Mouse (Mus musculus) ovary, adult 10 weeks (tissue): Measurements from ENCODE around the gene Hoxa2. TPM values are rescaled to one million over a fixed set of nuclear protein-coding genes. Genes with fewer than 3 reads are reported as not detected.

Source experiments
- polyA plus RNA-seq: library from polyadenylated mRNA; stranded (reverse); fragments of 350-450 nt; fragmentation: Illumina TruSeq; extraction: RNeasy Lipid Tissue Mini Kit (QIAGEN cat#74804); gene quantifications from one replicate; pipeline ENCODE4 v1.2.3, GENCODE M21; 2014

Hoxa2 gene
- 1.5 TPM for polyA plus RNA-seq

DNA sequence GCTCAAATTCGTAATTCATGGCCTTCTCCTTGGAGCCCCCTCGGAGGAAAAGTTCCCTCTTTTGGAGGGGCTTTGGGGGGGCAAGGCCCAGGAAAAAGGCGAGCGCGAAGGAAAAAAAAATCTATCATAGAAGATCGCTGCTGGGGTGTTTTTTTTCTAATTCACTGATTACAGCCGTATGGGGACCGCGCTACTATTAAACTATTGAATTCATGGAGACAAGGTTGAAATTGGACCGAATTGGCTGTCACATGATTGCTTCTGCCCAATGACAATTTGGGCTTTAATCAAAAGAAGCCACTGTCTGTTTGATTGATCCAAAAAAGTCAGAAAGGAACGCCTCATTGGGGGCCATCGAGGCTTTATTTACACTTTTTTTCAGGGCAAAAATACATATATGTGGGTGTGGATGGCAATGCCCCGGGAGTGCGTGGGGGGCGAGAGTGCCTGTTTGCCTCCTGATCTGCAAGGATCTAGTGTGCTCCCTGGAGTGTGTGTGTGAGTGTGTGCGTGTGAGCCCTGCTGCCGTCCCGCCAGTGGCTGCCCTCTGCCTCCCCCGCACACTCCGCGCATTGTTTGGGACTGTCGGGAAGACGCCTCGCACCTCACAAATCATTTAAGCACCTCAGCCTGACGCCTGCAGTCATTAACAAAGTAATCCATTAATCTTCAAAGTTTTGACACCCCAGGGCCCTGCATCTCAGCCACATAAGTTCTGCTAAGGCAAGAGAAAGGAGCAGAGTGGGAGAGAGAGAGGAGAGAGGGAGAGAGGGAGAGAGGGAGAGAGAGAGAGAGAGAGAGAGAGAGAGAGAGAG is at the start of gene Hoxa2:
Gene Hoxa2, minus strand, starts transcription at position 206 of the 815 bp plus-strand sequence.

GRCm38 (mm10) chr6:52213119-52213986 is 48.7 kb upstream of the Hoxa2 start, which contains the start of the genes Hoxa3 and Gm28308:
Hoxa3 (minus strand) TSS chr6:52213336.
Gm28308 (minus strand) TSS chr6:52213339.

DNA sequence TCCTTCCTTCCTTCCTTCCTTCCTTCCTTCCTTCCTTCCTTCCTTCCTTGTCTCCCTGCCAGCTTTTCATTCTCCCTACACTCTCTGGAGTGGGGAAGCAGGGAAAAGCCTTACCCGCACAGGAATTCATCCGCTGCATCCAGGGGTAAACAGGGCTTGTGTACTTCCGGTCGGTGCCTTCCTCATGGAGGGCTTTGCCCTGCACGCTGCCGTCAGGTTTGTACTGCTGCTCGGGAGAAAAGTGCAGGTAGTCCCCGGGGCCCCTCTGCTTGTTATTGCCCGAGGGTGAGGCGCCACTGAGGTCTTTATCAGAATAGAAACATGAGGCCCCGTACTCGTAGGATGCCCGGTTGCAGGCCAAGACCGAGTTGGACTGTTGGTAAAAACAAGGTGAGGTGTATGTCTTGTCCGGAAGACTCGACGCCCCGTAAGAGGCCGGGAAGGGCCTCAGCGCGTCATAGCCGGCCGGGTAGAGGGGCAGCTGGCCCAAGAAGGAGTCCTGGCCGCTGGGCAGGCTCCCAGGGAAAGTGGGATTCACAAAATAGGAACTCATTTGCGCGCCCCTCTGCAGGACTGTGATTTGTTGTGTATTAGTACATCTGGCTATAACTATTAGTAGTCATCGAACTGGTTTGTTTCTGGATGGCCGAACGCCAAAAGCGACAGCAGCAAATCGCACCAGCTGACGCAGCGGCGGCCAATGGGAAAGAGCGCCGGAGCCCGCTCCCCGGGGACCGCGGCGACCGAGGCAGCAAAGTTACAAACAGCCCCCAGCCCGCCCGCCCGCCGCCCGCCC is 43.6 kb upstream of the Hoxa2 start, which contains the start of gene Hoxa6:
Gene Hoxa6, minus strand, starts transcription at position 651 of the 796 bp plus-strand sequence.

DNA sequence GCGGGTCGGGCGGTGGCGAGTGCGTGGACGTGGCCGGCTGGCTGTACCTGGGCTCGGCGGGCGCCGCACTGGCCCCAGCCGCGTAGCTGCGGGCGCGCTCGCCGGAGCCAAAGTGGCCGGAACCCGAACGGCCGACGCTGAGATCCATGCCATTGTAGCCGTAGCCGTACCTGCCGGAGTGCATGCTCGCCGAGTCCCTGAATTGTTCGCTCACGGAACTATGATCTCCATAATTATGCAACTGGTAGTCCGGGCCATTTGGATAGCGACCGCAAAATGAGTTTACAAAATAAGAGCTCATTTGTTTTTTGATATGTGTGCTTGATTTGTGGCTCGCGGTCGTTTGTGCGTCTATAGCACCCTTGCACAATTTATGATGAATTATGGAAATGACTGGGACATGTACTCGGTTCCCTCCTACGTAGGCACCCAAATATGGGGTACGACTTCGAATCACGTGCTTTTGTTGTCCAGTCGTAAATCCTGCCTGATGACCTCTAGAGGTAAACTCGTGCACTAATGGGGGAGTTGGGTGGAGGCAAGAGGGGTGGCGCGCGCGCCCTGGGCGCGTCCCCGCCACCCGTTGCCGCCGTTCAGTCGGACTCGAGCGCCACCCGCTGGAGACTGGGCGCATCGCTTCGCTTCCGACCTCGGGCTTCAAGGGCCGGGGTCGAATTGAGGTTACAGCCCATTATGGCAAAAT is 39.6 kb upstream of the Hoxa2 start, which contains the start of gene Hoxa5:
Gene Hoxa5, minus strand, starts transcription at position 538 of the 703 bp plus-strand sequence.

DNA sequence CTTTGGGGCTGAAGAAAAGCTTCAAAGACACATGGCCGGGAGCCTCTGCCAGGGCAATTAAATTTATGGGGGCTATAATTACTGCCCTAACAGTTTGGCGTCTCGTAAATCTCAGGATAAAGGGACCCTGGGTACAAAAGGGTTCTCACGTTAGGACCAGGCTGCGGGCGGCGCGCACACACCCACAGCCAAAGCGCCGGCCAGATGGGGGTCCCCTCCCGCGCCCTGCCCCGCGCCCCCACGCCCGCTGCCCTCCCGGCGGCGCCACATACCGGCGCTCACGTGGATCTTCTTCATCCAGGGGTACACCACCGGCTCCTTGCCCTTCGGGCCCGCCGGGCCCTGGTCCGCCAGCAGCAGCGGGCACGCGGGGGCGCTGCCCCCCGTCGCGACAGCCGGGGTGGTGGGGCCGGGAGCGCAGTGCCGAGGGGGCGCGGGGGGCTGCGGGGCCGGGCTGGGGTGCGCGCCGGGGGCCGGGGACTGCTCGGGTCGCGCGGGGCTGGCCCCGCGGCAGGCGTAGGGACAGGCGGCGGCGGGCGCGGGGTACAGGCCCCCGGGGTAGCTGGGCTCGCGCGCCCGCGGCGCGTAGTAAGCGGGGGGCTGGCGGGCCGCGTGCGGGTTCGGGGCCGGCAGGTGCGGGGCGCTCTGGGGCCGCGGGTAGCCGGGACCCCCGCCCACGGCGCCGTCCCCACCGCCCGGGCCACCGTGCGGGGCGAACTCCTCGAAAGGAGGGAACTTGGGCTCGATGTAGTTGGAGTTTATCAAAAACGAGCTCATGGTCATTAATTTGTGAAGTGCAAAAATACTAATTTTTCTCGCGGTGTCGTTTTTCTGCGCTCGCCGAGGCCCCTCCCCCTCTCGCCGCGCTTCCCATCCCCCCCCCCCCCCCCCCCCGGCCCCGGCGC is 26.5 kb upstream of the Hoxa2 start, which contains the start of gene Hoxa4:
Gene Hoxa4, minus strand, starts transcription at position 848 of the 905 bp plus-strand sequence.

GRCm38 (mm10) chr6:52177061-52177735 is 12.6 kb upstream of the Hoxa2 start, which contains the start of gene 5730596B20Rik:
5730596B20Rik (plus strand) TSS chr6:52177498.

DNA sequence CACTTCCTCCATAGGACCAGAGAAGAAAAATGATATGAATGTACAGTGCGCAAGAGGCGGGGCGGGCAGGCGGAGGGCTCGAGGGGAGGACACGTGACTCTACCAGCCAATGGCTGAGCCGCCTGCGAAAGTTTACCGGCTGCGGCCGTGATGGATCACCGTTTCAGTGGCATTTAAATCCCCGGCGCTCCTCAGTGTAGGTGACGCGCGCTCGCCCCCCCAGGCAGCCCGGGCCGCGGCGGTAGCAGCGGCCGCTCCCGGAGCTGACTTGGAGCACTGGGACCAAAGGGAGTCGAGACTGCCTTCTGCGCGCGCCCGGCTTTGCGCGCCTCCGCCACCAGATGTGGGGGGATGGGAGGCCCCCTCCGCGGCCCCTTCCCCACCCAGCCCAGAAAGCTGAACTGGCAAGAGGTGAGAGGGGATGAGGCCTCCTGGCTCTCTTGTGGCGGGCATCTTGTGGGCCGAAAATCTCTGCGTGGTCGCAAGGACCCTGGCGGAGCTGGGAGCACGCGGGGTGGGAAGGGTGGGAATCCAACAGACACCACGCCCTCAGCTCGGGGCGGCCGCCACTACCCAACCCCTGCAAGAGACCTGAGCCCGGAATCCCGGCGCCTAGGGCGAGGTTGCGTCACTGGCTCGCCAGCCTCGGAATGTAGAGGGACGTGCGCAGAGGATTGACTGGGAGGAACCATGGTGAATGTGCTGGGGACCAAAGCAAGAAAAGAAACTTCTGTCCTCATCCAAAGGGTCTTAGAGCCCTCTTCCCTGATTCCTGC is 6.2 kb downstream of the Hoxa2 start, which contains the start of gene Hoxa1:
Gene Hoxa1, minus strand, starts transcription at position 42 of the 776 bp plus-strand sequence.

Other genes starting within 250 kb of the Hoxa2 start
- 43.6 TPM for gene Skap2, start 152.3 kb downstream of the Hoxa2 start, polyA plus RNA-seq
- 0.37 TPM for gene Hoxa1, start 6.5 kb downstream of the Hoxa2 start, polyA plus RNA-seq
- not detected for gene 5730596B20Rik, start 12.7 kb upstream of the Hoxa2 start, polyA plus RNA-seq
- gene Hoxa4, start 26.9 kb upstream of the Hoxa2 start, polyA plus RNA-seq: 1.1 TPM
- gene Hoxa5, start 39.8 kb upstream of the Hoxa2 start, polyA plus RNA-seq: 7.3 TPM
- gene Hoxa6, start 43.9 kb upstream of the Hoxa2 start, polyA plus RNA-seq: not detected
- 7.4 TPM for gene Hoxa3, start 48.5 kb upstream of the Hoxa2 start, polyA plus RNA-seq
- not detected for gene Gm28308, start 48.5 kb upstream of the Hoxa2 start, polyA plus RNA-seq
- 6.8 TPM for gene Hoxa7, start 57.0 kb upstream of the Hoxa2 start, polyA plus RNA-seq
- 3.3 TPM for gene Hoxa9, start 66.3 kb upstream of the Hoxa2 start, polyA plus RNA-seq
- gene Hoxa10, start 76.0 kb upstream of the Hoxa2 start, polyA plus RNA-seq: 3.1 TPM
- 0.34 TPM for gene Hoxa11, start 81.0 kb upstream of the Hoxa2 start, polyA plus RNA-seq
- 0.37 TPM for gene Hoxa13, start 96.0 kb upstream of the Hoxa2 start, polyA plus RNA-seq
- gene Evx1, start 148.7 kb upstream of the Hoxa2 start, polyA plus RNA-seq: 0.14 TPM